Mouse (Mus musculus) neural tube, embryonic 14.5 days (tissue): ENCODE results near the gene B130006D01Rik. TPM values are rescaled to one million over a fixed set of nuclear protein-coding genes. Genes with fewer than 3 reads are reported as not detected.

Experiments
- ATAC-seq: fragments of 200-750 bp; cut with Nextera tagmentation; 2 replicates; pipeline ENCODE4 v1.8.0; 2017; ENCODE audit warnings: low read depth, mild to moderate bottlenecking, moderate TSS enrichment, moderate library complexity
- H3K27ac ChIP-seq: fragments of 300-500 bp; sonication (generic); 2 replicates; pipeline ENCODE4 v1.5.1; 2014; ENCODE audit warnings: low read depth, mild to moderate bottlenecking, control low read depth, low read length, moderate library complexity, mixed read lengths
- H3K27me3 ChIP-seq: fragments of 300-500 bp; sonication (generic); 2 replicates; pipeline ENCODE4 v1.6.1; 2014; ENCODE audit warnings: low read length; ENCODE audit not compliant: control insufficient read depth, insufficient read depth
- H3K36me3 ChIP-seq: fragments of 300-500 bp; sonication (generic); 2 replicates; pipeline ENCODE4 v1.6.1; 2014; ENCODE audit warnings: low read length, mixed read lengths; ENCODE audit not compliant: control insufficient read depth, insufficient read depth
- H3K4me1 ChIP-seq: fragments of 300-500 bp; sonication (generic); 2 replicates; pipeline ENCODE4 v1.6.1; 2014; ENCODE audit warnings: low read length; ENCODE audit not compliant: control insufficient read depth, insufficient read depth
- H3K4me2 ChIP-seq: fragments of 300-500 bp; sonication (generic); 2 replicates; pipeline ENCODE4 v1.6.1; 2014; ENCODE audit warnings: mild to moderate bottlenecking, low read depth, low read length, control low read depth
- H3K4me3 ChIP-seq: fragments of 300-500 bp; sonication (generic); 2 replicates; pipeline ENCODE4 v1.5.1; 2014; ENCODE audit warnings: low read depth, low read length, control low read depth, mixed read lengths
- H3K9ac ChIP-seq: fragments of 300-500 bp; sonication (generic); replicated peaks from 2 replicates; pipeline ENCODE4 v1.6.1; 2014; ENCODE audit warnings: low read depth, mild to moderate bottlenecking, control low read depth, low read length, mixed read lengths
- H3K9me3 ChIP-seq: fragments of 300-500 bp; sonication (generic); 2 replicates; pipeline ENCODE4 v1.6.1; 2016; ENCODE audit warnings: low read length; ENCODE audit not compliant: control insufficient read depth
- WGBS: fragments of 180-500 bp; shearing (Covaris S2); extraction: QIAGEN DNeasy Blood & Tissue Kit; methylation state at CpG from one replicate; pipeline ENCODE4 v1.1.7; 2014; 5-methylcytosine and 5-hydroxymethylcytosine counted together
- polyA plus RNA-seq: library from polyadenylated mRNA; unstranded; fragments of >200 nt; fragmentation: Nextera tagmentation; extraction: Ambion mirVana; gene quantifications from 2 replicates; pipeline ENCODE4 v1.2.1, GENCODE M21; 2014

B130006D01Rik gene
- polyA plus RNA-seq, 1 experiment from 2014 or later, result 1.4 TPM

- Histone ChIP-seq H3K4me1 (no peaks in the 10 kb centered on the region), H3K27ac (no peak overlapping the region), H3K36me3 (no peaks in the 10 kb centered on the region), H3K27me3 (no peaks in the 10 kb centered on the region), H3K9me3 (no peaks in the 10 kb centered on the region), H3K9ac (no peak overlapping the region), H3K4me2 (no peak overlapping the region), H3K4me3 (no peak overlapping the region)
- ATAC-seq, result no peak
- 80% methylated on average over 7 of the region's 7 CpGs for WGBS
Measured at GRCm38 (mm10) chr11:95688981-95689380, 34.4 kb upstream of the B130006D01Rik start.

DNA sequence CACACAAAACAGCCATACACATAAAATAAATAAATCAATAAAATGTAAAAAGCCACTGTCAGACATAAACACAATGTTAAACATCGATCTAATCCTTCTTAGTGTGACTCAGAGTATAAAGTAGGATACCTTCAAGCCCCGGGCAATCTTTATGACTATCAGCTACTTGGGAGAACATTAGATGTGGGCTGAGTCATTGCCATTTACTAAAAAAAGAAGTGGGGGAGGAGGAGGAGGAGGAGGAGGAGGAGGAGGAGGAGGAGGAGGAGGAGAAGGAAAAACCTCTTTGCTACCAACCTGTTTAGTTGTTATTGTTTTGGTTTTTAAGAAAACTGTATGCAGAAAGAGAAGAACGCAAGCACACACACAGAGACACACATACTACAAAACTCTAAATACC is 33.8 kb upstream of the B130006D01Rik start:
- ATAC-seq, result no peak
- Histone ChIP-seq H3K4me2 (no peak overlapping the region), H3K4me3 (no peak overlapping the region), H3K4me1 (no peaks in the 10 kb centered on the region), H3K27me3 (no peaks in the 10 kb centered on the region), H3K9me3 (no peaks in the 10 kb centered on the region), H3K36me3 (no peaks in the 10 kb centered on the region), H3K27ac (no peak overlapping the region), H3K9ac (no peak overlapping the region)
- 93% methylated on average over 3 of the region's 3 CpGs for WGBS

GRCm38 (mm10) chr11:95698541-95698940 is 24.8 kb upstream of the B130006D01Rik start:
- Histone ChIP-seq H3K9ac (no peak overlapping the region), H3K27ac (no peak overlapping the region), H3K4me3 (no peak overlapping the region), H3K9me3 (no peaks in the 10 kb centered on the region), H3K4me1 (no peaks in the 10 kb centered on the region), H3K4me2 (no peak overlapping the region), H3K27me3 (no peaks in the 10 kb centered on the region), H3K36me3 (no peaks in the 10 kb centered on the region)
- 77% methylated on average over 5 of the region's 5 CpGs for WGBS
- no peak for ATAC-seq

- Histone ChIP-seq H3K4me1 (no peaks in the 10 kb centered on the region), H3K4me3 (no peak overlapping the region), H3K9ac (no peak overlapping the region), H3K9me3 (no peaks in the 10 kb centered on the region), H3K4me2 (no peak overlapping the region), H3K27me3 (no peaks in the 10 kb centered on the region), H3K27ac (no peak overlapping the region), H3K36me3 (no peaks in the 10 kb centered on the region)
- WGBS, result 94% methylated on average over 13 of the region's 13 CpGs
- ATAC-seq, result no peak
Measured at GRCm38 (mm10) chr11:95700778-95701739, 22.3 kb upstream of the B130006D01Rik start.

- Histone ChIP-seq H3K27ac (no peak overlapping the region), H3K27me3 (no peaks in the 10 kb centered on the region), H3K9me3 (no peaks in the 10 kb centered on the region), H3K4me2 (no peak overlapping the region), H3K36me3 (no peaks in the 10 kb centered on the region), H3K9ac (no peak overlapping the region), H3K4me3 (no peak overlapping the region), H3K4me1 (no peaks in the 10 kb centered on the region)
- WGBS, result 94% methylated on average over 12 of the region's 12 CpGs
- no peak for ATAC-seq
Measured at GRCm38 (mm10) chr11:95704032-95704969, 19.1 kb upstream of the B130006D01Rik start.

DNA sequence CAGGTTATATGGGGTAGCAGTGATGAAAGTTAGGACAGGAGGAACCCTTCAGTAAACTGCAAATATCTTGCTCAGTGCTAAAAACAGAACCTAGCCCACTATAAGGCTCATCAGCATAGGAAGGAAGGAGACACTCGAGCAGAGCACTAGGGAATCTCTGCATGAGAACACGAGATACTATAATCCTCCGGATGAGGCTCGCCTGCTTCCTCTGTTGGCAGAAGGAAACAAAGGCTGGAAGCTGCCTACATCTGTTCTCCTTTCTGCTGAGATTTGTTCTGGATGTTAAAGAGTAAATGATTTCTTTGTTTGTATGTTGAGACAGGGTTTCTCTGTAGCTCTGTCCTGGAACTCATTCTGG is 18.4 kb upstream of the B130006D01Rik start:
- H3K9ac ChIP-seq, result no peak overlapping the region
- no peaks in the 10 kb centered on the region for H3K9me3 ChIP-seq
- H3K4me3 ChIP-seq, result no peak overlapping the region
- no peaks in the 10 kb centered on the region for H3K27me3 ChIP-seq
- no peak overlapping the region for H3K27ac ChIP-seq
- no peaks in the 10 kb centered on the region for H3K36me3 ChIP-seq
- 65% methylated on average over 4 of the region's 4 CpGs for WGBS
- no peak overlapping the region for H3K4me2 ChIP-seq
- no peak for ATAC-seq
- no peaks in the 10 kb centered on the region for H3K4me1 ChIP-seq

DNA sequence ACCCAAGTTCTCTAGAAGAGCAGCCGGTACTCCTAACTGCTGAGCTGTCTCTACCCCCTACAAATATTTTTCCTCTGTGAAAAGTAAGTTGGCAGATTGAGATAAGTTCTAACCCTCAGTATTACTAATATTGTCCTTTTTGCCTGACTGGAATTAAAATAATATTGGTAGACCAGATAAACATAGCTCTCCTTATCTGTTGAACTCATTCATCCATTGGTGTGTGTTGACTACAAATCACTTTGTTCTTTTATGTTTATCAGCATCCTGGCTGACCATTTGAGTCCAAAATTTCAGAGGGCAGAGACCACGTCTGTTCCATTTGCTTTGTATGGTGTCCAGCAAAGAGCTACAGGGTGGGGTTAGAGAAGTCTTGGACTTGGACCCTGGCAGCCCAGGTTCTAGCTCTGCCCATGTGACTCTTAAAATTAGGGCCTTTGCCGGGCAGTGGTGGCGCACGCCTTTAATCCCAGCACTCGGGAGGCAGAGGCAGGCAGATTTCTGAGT is 13.8 kb upstream of the B130006D01Rik start:
- no peak for ATAC-seq
- Histone ChIP-seq H3K4me1 (peaks cover 11% of the 10 kb centered on the region), H3K9me3 (no peaks in the 10 kb centered on the region), H3K36me3 (no peaks in the 10 kb centered on the region), H3K27me3 (no peaks in the 10 kb centered on the region), H3K4me3 (no peak overlapping the region), H3K27ac (no peak overlapping the region), H3K9ac (no peak overlapping the region), H3K4me2 (no peak overlapping the region)
- WGBS, result 92% methylated on average over 6 of the region's 6 CpGs

DNA sequence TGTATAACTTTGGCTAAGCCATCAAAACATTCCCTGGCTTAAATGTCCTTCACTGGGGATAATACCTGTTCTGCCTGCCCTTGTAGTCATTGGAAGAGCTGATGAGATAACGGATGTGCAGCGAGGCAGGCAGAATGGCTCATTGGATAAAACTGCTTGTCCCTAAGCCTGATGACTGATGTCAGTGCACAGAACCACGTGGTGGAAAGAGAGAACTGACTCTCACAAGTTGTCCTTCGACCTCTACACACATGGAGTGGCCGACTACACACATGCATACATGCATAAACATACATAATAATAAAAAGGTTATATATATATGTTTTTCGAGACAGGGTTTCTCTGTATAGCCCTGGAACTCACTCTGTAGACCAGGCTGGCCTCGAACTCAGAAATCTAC is 12.9 kb upstream of the B130006D01Rik start:
- H3K4me1 ChIP-seq, result peaks cover 20% of the 10 kb centered on the region
- no peaks in the 10 kb centered on the region for H3K36me3 ChIP-seq
- no peaks in the 10 kb centered on the region for H3K27me3 ChIP-seq
- ATAC-seq, result no peak
- H3K4me3 ChIP-seq, result no peak overlapping the region
- H3K4me2 ChIP-seq, result no peak overlapping the region
- H3K9ac ChIP-seq, result no peak overlapping the region
- H3K9me3 ChIP-seq, result no peaks in the 10 kb centered on the region
- WGBS, result 79% methylated on average over 7 of the region's 7 CpGs
- no peak overlapping the region for H3K27ac ChIP-seq
